Mouse (Mus musculus) ovary, adult 18-20 months (tissue): Measurements from ENCODE around the gene Hectd4.
"Not testable (repeated sequence)": the region's sequence is repeated elsewhere in the genome, so short reads cannot be mapped to it uniquely, and the experiment has no call there.

Source experiments
- DNase-seq: peaks from one replicate; pipeline ENCODE4 v3.0.0; 2022; ENCODE audit warnings: low spot score, mixed read lengths

The Hectd4 gene

GRCm38 (mm10) chr5:121206540-121206939 lies 13.5 kb upstream of the Hectd4 start:
- no peak for DNase-seq

DNA sequence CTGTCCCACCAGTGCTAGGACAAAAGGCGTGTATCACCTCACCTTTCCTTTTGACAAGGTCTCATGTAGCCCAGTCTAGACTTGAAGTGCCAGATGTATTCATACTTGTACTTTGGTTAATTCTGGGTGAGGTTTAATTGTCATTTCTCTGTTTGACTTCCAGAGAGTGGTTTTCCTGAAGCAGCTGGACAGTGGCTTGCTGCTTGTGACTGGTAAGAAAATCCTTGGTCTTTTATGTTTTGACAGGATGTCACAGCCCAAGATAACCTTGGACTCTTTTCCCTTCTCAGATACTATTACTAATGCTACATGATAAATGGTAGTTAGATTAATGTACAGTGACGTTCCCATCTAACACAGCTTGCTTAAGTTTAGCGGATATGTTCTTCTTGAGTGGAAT lies 13.0 kb upstream of the Hectd4 start:
- DNase-seq: no peak

DNA sequence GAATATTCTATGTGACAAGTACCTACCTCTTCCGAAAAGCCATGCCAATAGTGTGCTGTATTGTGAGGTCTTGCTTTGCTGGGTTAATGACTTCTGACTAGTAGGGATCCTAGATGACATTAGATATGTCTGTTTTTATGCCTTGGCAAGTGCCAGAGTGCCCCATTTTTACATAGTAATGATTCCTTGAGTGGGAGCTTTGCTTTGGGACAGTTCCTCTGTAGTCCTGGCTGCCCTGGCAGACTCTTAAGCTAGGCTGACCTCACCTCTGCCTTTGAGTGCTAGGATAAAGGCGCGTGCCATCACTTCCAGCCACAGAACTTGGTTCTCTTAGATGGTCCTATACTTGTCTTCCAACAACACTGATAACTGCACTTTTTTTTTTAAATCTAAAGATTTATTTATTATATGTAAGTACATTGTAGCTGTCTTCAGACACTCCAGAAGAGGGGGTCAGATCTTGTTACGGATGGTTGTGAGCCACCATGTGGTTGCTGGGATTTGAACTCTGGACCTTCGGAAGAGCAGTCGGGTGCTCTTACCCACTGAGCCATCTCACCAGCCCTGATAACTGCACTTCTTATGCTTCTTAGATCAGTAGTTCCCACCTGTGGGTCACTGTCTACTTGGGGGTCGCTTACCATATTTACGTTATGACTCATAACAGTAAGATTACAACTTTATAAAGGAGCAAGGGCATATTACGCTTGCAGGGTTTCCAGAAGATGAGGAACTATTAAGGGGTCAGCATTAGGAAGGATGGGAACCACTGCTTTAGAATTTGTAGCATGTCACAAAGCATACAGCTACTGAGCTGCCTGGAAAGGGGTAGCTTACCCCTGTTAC lies 10.0 kb upstream of the Hectd4 start:
- no peak for DNase-seq

DNA sequence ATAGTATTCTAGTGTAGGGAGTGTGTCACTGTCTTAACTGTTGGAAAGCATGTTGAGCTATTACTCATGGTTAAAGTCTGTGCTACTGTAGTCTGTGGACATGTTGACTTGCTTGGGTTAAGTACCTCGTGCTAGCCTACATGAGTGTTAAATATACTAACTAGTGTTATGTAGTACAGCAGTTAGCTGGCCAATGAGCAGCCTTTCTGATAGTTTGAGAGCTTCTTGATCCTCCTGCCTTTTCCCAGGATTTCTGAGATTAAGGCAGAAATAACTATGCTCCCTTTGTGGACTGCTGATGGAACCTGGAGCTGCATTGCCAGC lies 9.5 kb upstream of the Hectd4 start:
- no peak for DNase-seq

- DNase-seq: no peak
Observed at GRCm38 (mm10) chr5:121212108-121212507, 7.9 kb upstream of the Hectd4 start.

- DNase-seq: no peak
Observed at GRCm38 (mm10) chr5:121214707-121215106, 5.3 kb upstream of the Hectd4 start.

DNA sequence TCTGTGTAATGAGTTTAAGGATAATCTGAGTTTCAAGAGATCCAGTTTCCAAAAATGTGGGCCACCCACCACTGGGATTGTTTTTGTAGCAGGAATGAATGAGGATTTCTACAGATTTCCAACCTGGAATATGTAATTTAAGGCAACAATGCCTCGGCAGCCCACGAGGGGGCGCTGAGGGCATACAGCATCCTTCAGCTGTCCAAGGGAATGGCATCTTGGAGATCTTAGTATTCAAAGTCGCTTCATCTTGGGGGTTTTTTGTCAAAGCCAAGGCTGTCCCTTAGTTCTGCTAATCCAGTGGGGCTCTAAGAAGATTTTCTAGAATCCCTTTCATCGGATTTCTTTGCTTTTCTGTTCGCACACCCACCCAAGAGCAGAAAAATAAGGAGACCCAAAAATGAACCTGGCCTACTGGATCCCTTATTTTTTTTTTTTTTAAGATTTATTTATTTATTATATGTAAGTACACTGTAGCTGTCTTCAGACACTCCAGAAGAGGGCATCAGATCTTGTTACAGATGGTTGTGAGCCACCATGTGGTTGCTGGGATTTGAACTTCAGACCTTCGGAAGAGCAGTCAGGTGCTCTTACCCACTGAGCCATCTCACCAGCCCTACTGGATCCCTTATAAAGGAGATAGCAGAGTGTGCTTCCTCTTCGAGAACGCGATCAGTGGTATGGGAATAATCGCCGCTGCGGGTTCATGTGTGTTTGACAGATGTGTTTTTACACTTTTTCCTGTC lies 4.5 kb upstream of the Hectd4 start:
- DNase-seq: peak; percentile 21

- no peak for DNase-seq
Observed at GRCm38 (mm10) chr5:121216126-121216446, 3.9 kb upstream of the Hectd4 start.

DNA sequence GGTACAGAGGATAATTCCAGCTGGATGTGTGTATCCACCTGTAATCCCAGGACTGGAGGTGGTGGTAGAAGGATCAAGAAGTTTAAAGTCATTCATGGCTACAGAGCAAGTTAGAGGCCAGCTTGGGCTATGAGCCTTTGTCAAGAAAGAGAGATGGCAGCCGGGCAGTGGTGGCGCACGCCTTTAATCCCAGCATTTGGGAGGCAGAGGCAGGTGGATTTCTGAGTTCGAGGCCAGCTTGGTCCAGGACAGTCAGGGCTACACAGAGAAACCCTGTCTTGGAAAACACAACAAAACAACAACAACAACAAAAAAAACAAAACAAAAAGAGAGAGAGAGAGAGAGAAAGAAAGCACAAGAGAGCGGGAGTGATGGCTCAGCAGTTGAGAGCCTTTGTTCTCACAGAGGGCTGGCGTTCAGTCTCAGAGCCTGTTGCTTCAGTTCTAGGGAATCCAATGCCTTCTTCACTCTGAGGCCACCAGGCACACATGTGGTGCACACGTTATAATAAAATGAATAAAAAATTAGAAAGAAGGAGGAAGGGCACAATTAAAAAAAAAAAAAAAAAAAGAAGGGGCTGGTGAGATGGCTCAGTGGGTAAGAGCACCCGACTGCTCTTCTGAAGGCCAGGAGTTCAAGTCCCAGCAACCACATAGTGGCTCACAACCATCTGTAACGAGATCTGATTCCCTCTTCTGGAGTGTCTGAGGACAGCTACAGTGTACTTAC lies 3.3 kb upstream of the Hectd4 start:
- not testable (repeated sequence) for DNase-seq

DNA sequence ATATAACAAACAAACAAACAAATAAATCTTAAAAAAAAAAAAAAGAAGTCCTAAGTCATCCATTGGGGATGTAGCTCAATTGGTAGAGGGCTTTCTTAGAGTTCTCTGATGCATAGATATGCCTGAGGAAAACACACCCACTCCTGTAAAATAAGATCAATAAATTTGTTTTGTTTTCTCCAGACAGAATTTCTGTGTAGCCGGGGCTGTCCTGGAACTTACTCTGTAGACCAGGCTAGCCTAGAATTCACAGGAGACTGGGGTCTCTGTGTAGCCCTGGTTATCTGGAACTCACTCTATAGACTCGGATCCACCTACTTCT lies 2.7 kb upstream of the Hectd4 start:
- DNase-seq: no peak

GRCm38 (mm10) chr5:121219190-121219589 lies 829 bp upstream of the Hectd4 start:
- DNase-seq: no peak

GRCm38 (mm10) chr5:121220732-121221301 lies 798 bp downstream of the Hectd4 start:
- DNase-seq: no peak

DNA sequence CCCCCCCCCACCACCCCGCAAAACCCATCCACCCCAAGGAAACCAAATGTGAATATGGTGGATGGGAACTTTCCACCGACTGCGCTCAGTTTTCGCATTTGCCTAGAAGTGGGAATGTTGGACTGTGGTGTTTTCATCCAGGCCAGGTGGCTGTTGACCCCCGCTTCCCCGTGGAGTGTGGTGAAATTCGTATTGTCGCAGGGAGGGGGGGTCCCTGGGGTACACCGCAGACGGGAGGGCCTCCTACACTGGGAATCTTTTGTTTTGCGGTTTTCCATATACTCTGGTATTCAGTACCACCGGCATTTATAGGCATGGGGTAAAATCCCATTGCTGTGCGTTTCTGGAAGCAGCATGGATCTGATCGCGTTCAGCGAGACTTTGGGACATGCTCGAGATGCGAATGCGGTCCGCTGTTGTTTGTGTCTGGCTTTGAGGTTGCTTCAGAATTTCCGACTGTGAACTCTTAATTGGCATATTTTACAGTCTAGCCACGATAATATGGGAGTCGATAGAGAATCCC lies 1.4 kb downstream of the Hectd4 start:
- no peak for DNase-seq

DNA sequence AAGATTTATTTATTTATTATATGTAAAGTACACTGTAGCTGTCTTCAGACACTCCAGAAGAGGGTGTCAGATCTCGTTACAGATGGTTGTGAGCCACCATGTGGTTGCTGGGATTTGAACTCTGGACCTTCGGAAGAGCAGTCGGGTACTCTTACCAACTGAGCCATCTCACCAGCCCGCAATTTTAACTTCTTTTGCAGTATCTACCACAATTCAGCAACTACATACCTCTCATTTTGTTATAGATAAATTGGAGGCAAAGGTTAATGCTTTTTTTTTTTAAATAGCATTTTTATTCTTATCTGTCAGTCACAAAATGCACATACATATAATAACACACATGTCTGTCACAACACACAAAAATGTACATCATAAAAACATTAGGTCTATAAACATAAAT lies 4.0 kb downstream of the Hectd4 start:
- not testable (repeated sequence) for DNase-seq

DNA sequence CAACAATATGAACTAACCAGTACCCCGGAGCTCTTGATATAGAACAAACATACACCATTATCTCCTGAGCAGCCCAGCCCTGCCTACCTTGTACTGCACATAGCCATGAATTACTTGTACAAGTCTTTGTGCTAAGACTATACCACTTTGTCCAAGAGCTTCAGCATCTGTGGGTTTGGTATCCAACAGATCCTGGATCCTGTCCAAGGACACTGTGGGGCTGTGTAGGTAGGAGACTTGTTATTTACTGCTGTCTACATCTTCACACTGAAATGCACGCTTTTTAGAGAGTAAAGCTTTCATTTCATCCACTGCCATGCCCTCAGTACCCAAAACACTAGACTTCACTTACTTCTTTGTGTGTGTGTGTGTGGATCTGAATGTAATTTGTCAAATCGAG lies 4.8 kb downstream of the Hectd4 start:
- no peak for DNase-seq

DNA sequence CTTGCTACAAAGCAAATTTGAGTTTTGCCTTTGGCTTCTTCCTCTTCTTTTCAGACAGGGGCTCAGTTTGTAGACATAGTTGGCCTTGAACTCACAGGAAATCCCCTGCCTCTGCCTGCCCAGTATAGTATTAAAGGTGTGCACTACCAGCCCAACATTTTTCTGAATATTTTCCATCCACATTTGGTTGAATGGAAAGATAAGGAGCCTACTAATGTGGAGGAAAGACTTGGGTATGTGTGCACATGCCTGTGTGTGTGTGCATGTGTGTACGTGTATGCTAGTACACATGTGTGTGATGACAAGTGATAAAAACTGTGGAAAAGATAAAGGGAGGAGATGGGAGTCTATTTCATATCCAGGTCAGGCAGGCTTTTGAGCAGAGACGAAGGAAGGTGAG lies 5.8 kb downstream of the Hectd4 start:
- no peak for DNase-seq

DNA sequence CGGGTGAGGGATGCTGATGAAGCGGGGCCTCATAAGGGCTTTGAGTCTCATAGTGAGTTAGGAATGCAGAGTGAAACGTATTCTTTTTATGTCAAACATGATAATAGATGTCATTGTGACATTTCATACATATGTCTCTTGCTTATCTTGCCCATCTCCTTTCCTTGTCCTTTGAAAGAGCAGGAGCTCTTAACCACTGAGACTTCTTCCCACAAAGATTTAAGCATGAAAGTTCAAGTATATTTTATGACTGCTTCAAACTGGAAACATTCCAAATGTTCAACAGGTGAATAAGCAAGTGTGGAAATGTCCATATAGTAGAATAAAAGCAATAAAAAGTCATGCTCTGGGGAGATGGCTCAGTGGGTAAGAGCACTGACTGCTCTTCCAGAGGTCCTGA lies 6.4 kb downstream of the Hectd4 start:
- DNase-seq: no peak

- DNase-seq: no peak
Observed at GRCm38 (mm10) chr5:121226845-121227244, 6.8 kb downstream of the Hectd4 start.

- not testable (repeated sequence) for DNase-seq
Observed at GRCm38 (mm10) chr5:121227330-121227729, 7.3 kb downstream of the Hectd4 start.

GRCm38 (mm10) chr5:121229182-121229581 lies 9.2 kb downstream of the Hectd4 start:
- no peak for DNase-seq

DNA sequence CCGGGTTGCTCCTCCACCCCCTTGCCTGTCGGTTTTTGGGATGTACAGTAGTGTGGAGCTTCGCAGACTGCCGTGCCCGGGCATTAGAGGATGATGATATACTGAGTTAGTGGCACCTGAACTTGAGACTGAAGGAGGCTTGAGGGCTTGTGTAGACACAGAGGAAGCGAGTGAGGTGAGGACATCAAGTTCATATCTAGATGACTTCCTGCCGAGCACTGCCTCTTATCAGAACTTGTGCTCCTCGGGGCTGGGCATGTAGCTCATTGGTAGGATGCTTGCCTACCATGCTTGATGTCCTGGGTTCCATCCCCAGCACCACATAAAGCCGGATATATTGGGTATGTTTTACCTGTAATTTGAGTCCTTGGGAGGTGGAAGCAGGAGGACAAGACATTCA lies 10.8 kb downstream of the Hectd4 start:
- no peak for DNase-seq

DNA sequence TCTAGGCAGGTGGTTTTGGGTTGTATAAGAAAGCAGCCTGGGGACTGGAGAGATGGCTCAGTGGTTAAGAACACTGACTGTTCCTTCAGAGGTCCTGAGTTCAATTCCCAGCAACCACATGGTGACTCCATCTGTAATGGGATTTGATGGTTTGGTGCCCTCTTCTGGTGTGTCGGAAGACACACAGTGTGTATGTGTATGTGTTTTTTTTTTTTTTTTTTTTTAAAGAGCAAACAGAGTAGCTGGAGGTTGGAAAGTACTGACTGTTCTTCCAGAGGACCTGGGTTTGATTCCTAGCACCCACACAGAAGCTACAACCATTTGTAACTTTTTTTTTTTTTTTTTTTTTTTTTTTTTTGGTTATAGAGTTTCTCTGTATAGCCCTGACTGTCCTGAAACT lies 12.8 kb downstream of the Hectd4 start:
- DNase-seq: no peak

- no peak for DNase-seq
Observed at GRCm38 (mm10) chr5:121233726-121234125, 13.7 kb downstream of the Hectd4 start.
